Mouse (Mus musculus): Measurements from ENCODE around the gene Nol10. TPM values are rescaled to one million over a fixed set of nuclear protein-coding genes. Genes with fewer than 3 reads are reported as not detected.

Nol10 gene
- 7.3 TPM for polyA plus RNA-seq (2014; fragmentation: Illumina TruSeq; extraction: RNeasy Lipid Tissue Mini Kit (QIAGEN cat#74804); ENCODE audit: low read depth, low replicate concordance)

GRCm38 (mm10) chr12:17348048-17349036 lies at the start of gene Nol10:
Gene Nol10 (plus strand): TSS chr12:17348458.

GRCm38 (mm10) chr12:17329259-17329658 lies 19.0 kb upstream of the Nol10 start, which contains the start of gene Atp6v1c2:
Gene Atp6v1c2 (minus strand): TSS chr12:17329359.

Other genes starting within 250 kb of the Nol10 start
- gene Kcnf1, start 171.6 kb upstream of the Nol10 start, polyA plus RNA-seq (2014; fragmentation: Illumina TruSeq; extraction: RNeasy Lipid Tissue Mini Kit (QIAGEN cat#74804); ENCODE audit: low read depth, low replicate concordance) = not detected
- gene Pdia6, start 81.9 kb upstream of the Nol10 start, polyA plus RNA-seq (2014; fragmentation: Illumina TruSeq; extraction: RNeasy Lipid Tissue Mini Kit (QIAGEN cat#74804); ENCODE audit: low read depth, low replicate concordance) = 93.1 TPM
- gene Atp6v1c2, start 19.1 kb upstream of the Nol10 start, polyA plus RNA-seq (2014; fragmentation: Illumina TruSeq; extraction: RNeasy Lipid Tissue Mini Kit (QIAGEN cat#74804); ENCODE audit: low read depth, low replicate concordance) = not detected
- gene Odc1, start 196.3 kb downstream of the Nol10 start, polyA plus RNA-seq (2014; fragmentation: Illumina TruSeq; extraction: RNeasy Lipid Tissue Mini Kit (QIAGEN cat#74804); ENCODE audit: low read depth, low replicate concordance) = 70.3 TPM

All from heart, adult 10 weeks (tissue).